8 mouse cellular contexts compared by ENCODE assay signal in the genomic region with DNA sequence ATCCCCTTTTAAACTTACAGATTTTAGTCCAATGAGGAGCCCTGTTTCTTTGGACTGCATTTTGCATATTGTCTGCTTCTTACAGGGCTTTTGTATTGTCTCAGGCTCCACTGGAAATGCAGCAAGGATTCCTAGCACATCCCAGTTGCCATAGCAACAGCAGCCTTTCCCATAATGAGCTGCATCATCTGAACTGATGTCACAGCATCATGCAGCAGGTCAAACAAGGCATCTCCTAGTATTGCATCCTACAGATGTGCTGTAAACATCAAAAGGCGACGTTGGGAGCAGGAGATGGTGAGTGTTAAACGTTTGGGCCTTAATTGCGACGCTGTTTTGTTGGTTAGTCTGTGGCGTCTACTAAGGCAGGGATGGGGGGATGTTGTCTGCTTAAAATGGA. TPM values are rescaled to one million over a fixed set of nuclear protein-coding genes. Genes with fewer than 3 reads are reported as not detected.
DNase-seq lines count a peak whose midpoint lies in the region; ATAC-seq lines count a peak whose summit lies in the region.

Akap6 (plus strand) TSS at position 238 of the 400 bp plus-strand sequence.

- H3K27me3 ChIP-seq in heart, embryonic 13.5 days (replicated peaks) = no peaks in the 10 kb centered on the region
- no peaks in the 10 kb centered on the region for H3K27me3 ChIP-seq in heart, embryonic 12.5 days (replicated peaks)
- H3K27me3 ChIP-seq in forebrain, embryonic 14.5 days (replicated peaks; ENCODE audit: control insufficient read depth, insufficient read depth, low read length) = no peaks in the 10 kb centered on the region
- no peaks in the 10 kb centered on the region for H3K27me3 ChIP-seq in hindbrain, embryonic 11.5 days (ENCODE audit: control insufficient read depth, insufficient read depth, low read length)
- H3K27me3 ChIP-seq in liver, embryonic 11.5 days (replicated peaks; ENCODE audit: control insufficient read depth, insufficient read depth, low read length) = no peaks in the 10 kb centered on the region

- no peaks in the 10 kb centered on the region for H3K36me3 ChIP-seq in heart, embryonic 13.5 days
- H3K36me3 ChIP-seq in heart, embryonic 12.5 days = no peaks in the 10 kb centered on the region
- no peaks in the 10 kb centered on the region for H3K36me3 ChIP-seq in forebrain, embryonic 14.5 days (ENCODE audit: control insufficient read depth, insufficient read depth, low read length)
- no peaks in the 10 kb centered on the region for H3K36me3 ChIP-seq in hindbrain, embryonic 11.5 days (ENCODE audit: control insufficient read depth, insufficient read depth, low read length)
- H3K36me3 ChIP-seq in liver, embryonic 11.5 days (ENCODE audit: control insufficient read depth, insufficient read depth, low read length) = no peaks in the 10 kb centered on the region

- H3K9me3 ChIP-seq in heart, embryonic 13.5 days = no peaks in the 10 kb centered on the region
- H3K9me3 ChIP-seq in heart, embryonic 12.5 days (replicated peaks) = no peaks in the 10 kb centered on the region
- no peaks in the 10 kb centered on the region for H3K9me3 ChIP-seq in forebrain, embryonic 14.5 days (replicated peaks; ENCODE audit: control insufficient read depth, low read length)
- H3K9me3 ChIP-seq in hindbrain, embryonic 11.5 days (ENCODE audit: control insufficient read depth, low read length) = no peaks in the 10 kb centered on the region
- H3K9me3 ChIP-seq in liver, embryonic 11.5 days (ENCODE audit: control insufficient read depth, low read length) = no peaks in the 10 kb centered on the region

- H3K9ac ChIP-seq in heart, embryonic 13.5 days = no peak within 1 kb of the TSS
- no peak within 1 kb of the TSS for H3K9ac ChIP-seq in heart, embryonic 12.5 days
- peak within 1 kb of the TSS; percentile 79 for H3K9ac ChIP-seq in forebrain, embryonic 14.5 days (ENCODE audit: low read length)
- H3K9ac ChIP-seq in hindbrain, embryonic 11.5 days (ENCODE audit: low read depth, low read length) = peak within 1 kb of the TSS; percentile 63
- H3K9ac ChIP-seq in liver, embryonic 11.5 days (ENCODE audit: low read depth, low read length) = no peak within 1 kb of the TSS

- H3K4me3 ChIP-seq in heart, embryonic 13.5 days = no peak within 1 kb of the TSS
- H3K4me3 ChIP-seq in heart, embryonic 12.5 days = no peak within 1 kb of the TSS
- peak within 1 kb of the TSS; percentile 51 for H3K4me3 ChIP-seq in forebrain, embryonic 14.5 days (ENCODE audit: low read depth, low read length)
- H3K4me3 ChIP-seq in hindbrain, embryonic 11.5 days (ENCODE audit: low read depth, low read length) = peak within 1 kb of the TSS; percentile 49
- H3K4me3 ChIP-seq in liver, embryonic 11.5 days (ENCODE audit: low read depth, low read length) = no peak within 1 kb of the TSS

- peak within 1 kb of the TSS; percentile 62; the same call in 1 of the 2 replicates for H3K4me2 ChIP-seq in heart, embryonic 13.5 days
- no peak within 1 kb of the TSS for H3K4me2 ChIP-seq in heart, embryonic 12.5 days
- H3K4me2 ChIP-seq in forebrain, embryonic 14.5 days (ENCODE audit: low read length) = peak within 1 kb of the TSS; percentile 71
- H3K4me2 ChIP-seq in hindbrain, embryonic 11.5 days (replicated peaks; ENCODE audit: low read depth, low read length) = peak within 1 kb of the TSS; percentile 64
- no peak within 1 kb of the TSS for H3K4me2 ChIP-seq in liver, embryonic 11.5 days

- H3K4me1 ChIP-seq in heart, embryonic 13.5 days = peaks cover 18% of the 10 kb centered on the region
- H3K4me1 ChIP-seq in heart, embryonic 12.5 days (replicated peaks) = peaks cover 15% of the 10 kb centered on the region
- peaks cover 13% of the 10 kb centered on the region for H3K4me1 ChIP-seq in forebrain, embryonic 14.5 days (ENCODE audit: control insufficient read depth, insufficient read depth, low read length)
- peaks cover 2% of the 10 kb centered on the region; the same call in 1 of the 2 replicates for H3K4me1 ChIP-seq in hindbrain, embryonic 11.5 days (replicated peaks; ENCODE audit: control insufficient read depth, insufficient read depth, low read length)
- peaks cover 11% of the 10 kb centered on the region; the same call in 1 of the 2 replicates for H3K4me1 ChIP-seq in liver, embryonic 11.5 days (replicated peaks; ENCODE audit: control insufficient read depth, insufficient read depth, low read length)

- H3K27ac ChIP-seq in heart, embryonic 13.5 days (replicated peaks) = no peak within 1 kb of the TSS
- H3K27ac ChIP-seq in heart, embryonic 12.5 days (ENCODE audit: poor library complexity, severe bottlenecking) = no peak within 1 kb of the TSS
- H3K27ac ChIP-seq in forebrain, embryonic 14.5 days (ENCODE audit: low read depth, low read length) = peak within 1 kb of the TSS; percentile 87
- peak within 1 kb of the TSS; percentile 74 for H3K27ac ChIP-seq in hindbrain, embryonic 11.5 days (ENCODE audit: low read depth, low read length)
- no peak within 1 kb of the TSS for H3K27ac ChIP-seq in liver, embryonic 11.5 days (ENCODE audit: low read depth, low read length)

- ATAC-seq in heart, embryonic 13.5 days (ENCODE audit: extremely low read depth, insufficient number of reproducible peaks, low FRiP score, low TSS enrichment) = no peak
- ATAC-seq in heart, embryonic 12.5 days (ENCODE audit: insufficient number of reproducible peaks, low FRiP score) = no peak
- ATAC-seq in forebrain, embryonic 14.5 days = peak; percentile 88
- peak; percentile 87 for ATAC-seq in hindbrain, embryonic 11.5 days (ENCODE audit: low FRiP score)
- no peak for ATAC-seq in liver, embryonic 11.5 days (replicated peaks; ENCODE audit: low FRiP score)

- 64% methylated on average over 6 of the region's 6 CpGs for WGBS in heart, embryonic 13.5 days
- WGBS in heart, embryonic 12.5 days = 68% methylated on average over 6 of the region's 6 CpGs
- WGBS in forebrain, embryonic 14.5 days = 3% methylated on average over 6 of the region's 6 CpGs
- WGBS in hindbrain, embryonic 11.5 days = 26% methylated on average over 6 of the region's 6 CpGs
- 71% methylated on average over 6 of the region's 6 CpGs for WGBS in liver, embryonic 11.5 days

- intact Hi-C loops in left cerebral cortex, postnatal 36 days (cut with DNase I) = loop anchor here (2.0 to 10.0 kb wide), 3 partner anchors 96 to 196 kb away; partner anchors contain the start of gene Arhgap5

- DNase-seq in forebrain, embryonic 14.5 days (ENCODE audit: low spot score) = peak; percentile 98
- peak; percentile 89 for DNase-seq in hindbrain, embryonic 11.5 days (ENCODE audit: low spot score)
- peak; percentile 77 to 84 for DNase-seq in left cerebral cortex, postnatal 36 days (ENCODE audit: low spot score in 2 of 2)
- DNase-seq in right cerebral cortex, adult 2 months (ENCODE audit: low spot score in 2 of 2) = peak; percentile 87 to 89
- DNase-seq in liver, embryonic 11.5 days (ENCODE audit: low spot score) = no peak
- DNase-seq in lung, postnatal 14 days = no peak

RNA-seq across cellular contexts. Expression of gene Akap6, which starts in this region (rescaled TPM):
- polyA plus RNA-seq in heart, embryonic 13.5 days (2015; fragmentation: Nextera tagmentation; extraction: Ambion mirVana) = 6.1 and 6.9 TPM in 2 replicates
- polyA plus RNA-seq in heart, embryonic 12.5 days (2016; fragmentation: Nextera tagmentation; extraction: Ambion mirVana) = 9.7 and 10.5 TPM in 2 replicates
- 13.3 and 21.0 TPM in 2 replicates for polyA plus RNA-seq in forebrain, embryonic 14.5 days (2014; fragmentation: Nextera tagmentation; extraction: Ambion mirVana)
- polyA plus RNA-seq in hindbrain, embryonic 11.5 days (2014; fragmentation: Nextera tagmentation; extraction: Ambion mirVana) = 25.5 and 35.7 TPM in 2 replicates
- 100 to 1,000 TPM; 174 to 175 TPM for total RNA-seq in left cerebral cortex, postnatal 36 days (2021)
- 0.10 and 0.16 TPM in 2 replicates for polyA plus RNA-seq in liver, embryonic 11.5 days (2014; fragmentation: Nextera tagmentation; extraction: Ambion mirVana)

Comparison
In these comparisons a context has a peak if more than half of its experiments do, and no peak if none do; other contexts are left out.
1. H3K4me2 ChIP-seq: peak in heart, embryonic 13.5 days (single experiment), forebrain, embryonic 14.5 days (single experiment) and hindbrain, embryonic 11.5 days (single experiment); none in heart, embryonic 12.5 days (single experiment) and liver, embryonic 11.5 days (single experiment).
2. ATAC-seq: peak in forebrain, embryonic 14.5 days (single experiment) and hindbrain, embryonic 11.5 days (single experiment); none in heart, embryonic 13.5 days (single experiment), heart, embryonic 12.5 days (single experiment) and liver, embryonic 11.5 days (single experiment).
3. H3K27ac ChIP-seq: peak in forebrain, embryonic 14.5 days (single experiment) and hindbrain, embryonic 11.5 days (single experiment); none in heart, embryonic 13.5 days (single experiment), heart, embryonic 12.5 days (single experiment) and liver, embryonic 11.5 days (single experiment).
4. H3K4me3 ChIP-seq: peak in forebrain, embryonic 14.5 days (single experiment) and hindbrain, embryonic 11.5 days (single experiment); none in heart, embryonic 13.5 days (single experiment), heart, embryonic 12.5 days (single experiment) and liver, embryonic 11.5 days (single experiment).
5. H3K9ac ChIP-seq: peak in forebrain, embryonic 14.5 days (single experiment) and hindbrain, embryonic 11.5 days (single experiment); none in heart, embryonic 13.5 days (single experiment), heart, embryonic 12.5 days (single experiment) and liver, embryonic 11.5 days (single experiment).
6. DNase-seq: peak in forebrain, embryonic 14.5 days (single experiment), hindbrain, embryonic 11.5 days (single experiment), left cerebral cortex, postnatal 36 days (2 of 2) and right cerebral cortex, adult 2 months (2 of 2); none in liver, embryonic 11.5 days (single experiment) and lung, postnatal 14 days (single experiment).